Mouse (Mus musculus): ENCODE measurements around the gene Ccp110. TPM values are rescaled to one million over a fixed set of nuclear protein-coding genes. Genes with fewer than 3 reads are reported as not detected.

Gene Ccp110
- polyA plus RNA-seq, 1 experiment from 2014 or later = 2.8 TPM

DNA sequence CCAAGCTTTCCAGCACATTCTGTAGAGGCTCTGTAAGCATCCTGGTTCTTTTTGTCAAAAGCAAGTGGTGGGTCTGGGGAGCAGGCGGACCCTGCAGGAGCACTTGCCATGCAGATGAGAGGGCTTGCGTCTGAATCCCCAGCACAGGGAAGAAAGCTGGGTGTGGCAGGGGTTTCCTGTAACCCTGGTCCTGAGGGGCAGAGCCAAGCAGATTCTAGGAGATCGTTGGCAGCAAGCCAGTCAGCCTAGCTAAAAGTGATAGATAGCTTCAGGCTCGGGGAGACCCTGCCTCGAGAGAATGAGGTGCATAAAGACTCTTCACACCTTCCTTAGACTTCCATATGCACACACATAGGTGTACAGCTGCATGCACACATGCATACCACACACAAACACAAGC is 47.0 kb downstream of the Ccp110 start:
- no peak overlapping the region for H3K4me3 ChIP-seq (ENCODE audit: low read depth, low read length)
- H3K27me3 ChIP-seq (replicated peaks; ENCODE audit: control insufficient read depth, insufficient read depth, low read length) = no peaks in the 10 kb centered on the region
- WGBS = 50% methylated on average over 5 of the region's 5 CpGs
- H3K9ac ChIP-seq (ENCODE audit: low read depth, low read length) = no peak overlapping the region
- H3K9me3 ChIP-seq (ENCODE audit: control insufficient read depth) = no peaks in the 10 kb centered on the region
- no peak for TF ChIP-seq CTCF (IDR thresholded peaks at IDR 0.05; ENCODE audit: low read depth)
- peaks cover 71% of the 10 kb centered on the region for H3K36me3 ChIP-seq (ENCODE audit: control insufficient read depth, insufficient read depth)
- H3K27ac ChIP-seq (ENCODE audit: low read depth, low read length) = no peak overlapping the region
- H3K4me1 ChIP-seq (replicated peaks; ENCODE audit: control insufficient read depth, insufficient read depth, low read length) = no peaks in the 10 kb centered on the region
- ATAC-seq = no peak
- no peak overlapping the region for H3K4me2 ChIP-seq (replicated peaks; ENCODE audit: low read depth)

DNA sequence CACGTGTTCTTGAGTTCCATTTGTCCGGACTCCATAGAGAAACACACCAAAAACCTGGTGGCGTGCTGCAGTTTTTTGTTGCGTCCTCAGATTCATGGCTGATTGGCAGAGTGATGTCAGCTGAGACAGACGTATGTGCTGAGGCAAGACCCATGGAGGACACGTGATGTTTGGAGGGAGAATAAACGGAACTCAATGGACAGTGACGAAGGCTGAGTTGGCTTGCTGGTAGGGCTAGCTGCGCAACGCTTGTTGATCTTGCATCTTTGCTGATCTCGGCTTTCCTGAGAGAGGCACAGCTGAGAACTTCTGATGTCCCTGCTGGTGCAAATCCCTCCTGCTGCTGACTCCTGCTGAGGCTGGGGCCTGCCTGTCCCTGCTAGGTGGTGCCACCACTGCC is 51.6 kb downstream of the Ccp110 start:
- Histone ChIP-seq H3K27me3 (replicated peaks; ENCODE audit: control insufficient read depth, insufficient read depth, low read length) (no peaks in the 10 kb centered on the region), H3K4me3 (ENCODE audit: low read depth, low read length) (no peak overlapping the region), H3K36me3 (ENCODE audit: control insufficient read depth, insufficient read depth) (peaks cover 79% of the 10 kb centered on the region), H3K9ac (ENCODE audit: low read depth, low read length) (no peak overlapping the region), H3K27ac (ENCODE audit: low read depth, low read length) (no peak overlapping the region), H3K9me3 (ENCODE audit: control insufficient read depth) (no peaks in the 10 kb centered on the region), H3K4me2 (replicated peaks; ENCODE audit: low read depth) (no peak overlapping the region), H3K4me1 (replicated peaks; ENCODE audit: control insufficient read depth, insufficient read depth, low read length) (no peaks in the 10 kb centered on the region)
- no peak for ATAC-seq
- WGBS = 87% methylated on average over 11 of the region's 11 CpGs
- no peak for TF ChIP-seq CTCF (IDR thresholded peaks at IDR 0.05; ENCODE audit: low read depth)

DNA sequence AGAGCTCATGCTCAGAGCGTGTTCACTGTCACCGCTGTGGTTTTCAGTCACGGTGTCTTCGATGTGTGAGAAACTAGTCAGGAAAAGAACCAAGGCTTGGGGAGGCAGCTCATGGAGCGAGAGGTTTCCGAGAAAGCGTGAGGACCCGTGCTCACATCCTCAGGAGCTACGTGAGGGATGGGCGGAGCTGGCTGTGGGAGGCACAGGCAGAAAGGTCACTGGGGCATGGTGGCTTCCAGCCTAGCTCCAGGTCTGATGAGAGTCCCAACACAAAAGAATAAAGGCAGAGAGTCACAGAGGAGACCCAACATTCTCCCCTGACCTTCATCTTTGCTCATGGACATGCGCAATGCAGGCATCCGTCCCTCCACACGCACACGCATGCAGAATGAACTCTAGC is 52.4 kb downstream of the Ccp110 start:
- Histone ChIP-seq H3K27me3 (replicated peaks; ENCODE audit: control insufficient read depth, insufficient read depth, low read length) (no peaks in the 10 kb centered on the region), H3K4me3 (ENCODE audit: low read depth, low read length) (no peak overlapping the region), H3K4me1 (replicated peaks; ENCODE audit: control insufficient read depth, insufficient read depth, low read length) (no peaks in the 10 kb centered on the region), H3K9me3 (ENCODE audit: control insufficient read depth) (no peaks in the 10 kb centered on the region), H3K27ac (ENCODE audit: low read depth, low read length) (no peak overlapping the region), H3K36me3 (ENCODE audit: control insufficient read depth, insufficient read depth) (peaks cover 76% of the 10 kb centered on the region), H3K9ac (ENCODE audit: low read depth, low read length) (no peak overlapping the region), H3K4me2 (replicated peaks; ENCODE audit: low read depth) (no peak overlapping the region)
- 86% methylated on average over 14 of the region's 14 CpGs for WGBS
- ATAC-seq = no peak
- no peak for TF ChIP-seq CTCF (IDR thresholded peaks at IDR 0.05; ENCODE audit: low read depth)

GRCm38 (mm10) chr7:118765604-118766003 is 53.3 kb downstream of the Ccp110 start:
- TF ChIP-seq CTCF (IDR thresholded peaks at IDR 0.05; ENCODE audit: low read depth) = no peak
- no peak for ATAC-seq

GRCm38 (mm10) chr7:118766119-118766833 is 53.9 kb downstream of the Ccp110 start:
- 61% methylated on average over 18 of the region's 18 CpGs for WGBS
- Histone ChIP-seq H3K4me2 (replicated peaks; ENCODE audit: low read depth) (no peak overlapping the region), H3K27ac (ENCODE audit: low read depth, low read length) (no peak overlapping the region), H3K4me1 (replicated peaks; ENCODE audit: control insufficient read depth, insufficient read depth, low read length) (no peaks in the 10 kb centered on the region), H3K27me3 (replicated peaks; ENCODE audit: control insufficient read depth, insufficient read depth, low read length) (no peaks in the 10 kb centered on the region), H3K9ac (ENCODE audit: low read depth, low read length) (no peak overlapping the region), H3K9me3 (ENCODE audit: control insufficient read depth) (no peaks in the 10 kb centered on the region), H3K4me3 (ENCODE audit: low read depth, low read length) (no peak overlapping the region), H3K36me3 (ENCODE audit: control insufficient read depth, insufficient read depth) (peaks cover 77% of the 10 kb centered on the region)
- TF ChIP-seq CTCF (IDR thresholded peaks at IDR 0.05; ENCODE audit: low read depth) = peak; percentile 94
- ATAC-seq = no peak

More at GRCm38 (mm10) chr7:118765604-118766003, 53.3 kb downstream of the Ccp110 start:
- Histone ChIP-seq H3K9ac (ENCODE audit: low read depth, low read length) (no peak overlapping the region), H3K27me3 (replicated peaks; ENCODE audit: control insufficient read depth, insufficient read depth, low read length) (no peaks in the 10 kb centered on the region), H3K36me3 (ENCODE audit: control insufficient read depth, insufficient read depth) (peaks cover 77% of the 10 kb centered on the region), H3K4me2 (replicated peaks; ENCODE audit: low read depth) (no peak overlapping the region), H3K4me3 (ENCODE audit: low read depth, low read length) (no peak overlapping the region), H3K9me3 (ENCODE audit: control insufficient read depth) (no peaks in the 10 kb centered on the region), H3K4me1 (replicated peaks; ENCODE audit: control insufficient read depth, insufficient read depth, low read length) (no peaks in the 10 kb centered on the region), H3K27ac (ENCODE audit: low read depth, low read length) (no peak overlapping the region)
- WGBS = 44% methylated on average over 8 of the region's 8 CpGs

DNA sequence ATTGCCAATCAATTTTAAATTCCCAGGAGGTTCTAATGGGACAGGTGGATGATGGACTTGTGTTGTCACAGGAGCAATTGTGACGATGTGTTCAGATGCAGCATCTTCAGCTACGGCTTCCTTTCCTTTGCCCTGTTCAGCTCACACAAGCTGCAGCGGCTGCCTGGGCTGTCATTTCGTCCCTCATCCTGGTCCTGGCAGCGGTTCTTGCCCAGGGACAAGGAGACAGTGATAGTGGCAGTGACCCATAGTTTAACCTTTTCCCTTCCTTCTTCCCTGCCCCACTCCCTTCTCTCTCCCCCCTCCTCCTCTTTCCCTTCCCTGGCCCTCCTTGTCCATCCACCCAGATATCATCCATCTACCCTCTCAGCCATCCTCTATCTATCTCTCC is 54.5 kb downstream of the Ccp110 start:
- no peak for TF ChIP-seq CTCF (IDR thresholded peaks at IDR 0.05; ENCODE audit: low read depth)
- ATAC-seq = no peak

More for the DNA sequence above, 54.5 kb downstream of the Ccp110 start:
- Histone ChIP-seq H3K27me3 (replicated peaks; ENCODE audit: control insufficient read depth, insufficient read depth, low read length) (no peaks in the 10 kb centered on the region), H3K4me3 (ENCODE audit: low read depth, low read length) (no peak overlapping the region), H3K4me1 (replicated peaks; ENCODE audit: control insufficient read depth, insufficient read depth, low read length) (no peaks in the 10 kb centered on the region), H3K36me3 (ENCODE audit: control insufficient read depth, insufficient read depth) (peaks cover 72% of the 10 kb centered on the region), H3K4me2 (replicated peaks; ENCODE audit: low read depth) (no peak overlapping the region), H3K27ac (ENCODE audit: low read depth, low read length) (no peak overlapping the region), H3K9ac (ENCODE audit: low read depth, low read length) (no peak overlapping the region), H3K9me3 (ENCODE audit: control insufficient read depth) (no peaks in the 10 kb centered on the region)
- WGBS = 90% methylated on average over 5 of the region's 5 CpGs

Data from intestine, postnatal 0 days (tissue).